Mouse (Mus musculus): ENCODE data around the gene Pmpcb. TPM values are rescaled to one million over a fixed set of nuclear protein-coding genes. Genes with fewer than 3 reads are reported as not detected.
"Not testable (repeated sequence)": the region's sequence is repeated elsewhere in the genome, so short reads cannot be mapped to it uniquely, and the experiment has no call there.

The Pmpcb gene
- 100 to 1,000 TPM; 235 to 244 TPM for total RNA-seq (2021)
- long read RNA-seq, experiment 1, transcript Pmpcb-201 (13 exons, 1,615 nt) = major isoform, 253 of 302 reads
- long read RNA-seq, experiment 1, partial matches to known transcripts = 32 of 302 reads
- long read RNA-seq, experiment 1, other reads (novel, unspliced or antisense) = 16 of 302 reads
- long read RNA-seq, experiment 2, transcript Pmpcb-201 (13 exons, 1,615 nt) = major isoform, 91 of 110 reads
- long read RNA-seq, experiment 2, partial matches to known transcripts = 11 of 110 reads
- long read RNA-seq, experiment 2, other reads (novel, unspliced or antisense) = 8 of 110 reads

DNA sequence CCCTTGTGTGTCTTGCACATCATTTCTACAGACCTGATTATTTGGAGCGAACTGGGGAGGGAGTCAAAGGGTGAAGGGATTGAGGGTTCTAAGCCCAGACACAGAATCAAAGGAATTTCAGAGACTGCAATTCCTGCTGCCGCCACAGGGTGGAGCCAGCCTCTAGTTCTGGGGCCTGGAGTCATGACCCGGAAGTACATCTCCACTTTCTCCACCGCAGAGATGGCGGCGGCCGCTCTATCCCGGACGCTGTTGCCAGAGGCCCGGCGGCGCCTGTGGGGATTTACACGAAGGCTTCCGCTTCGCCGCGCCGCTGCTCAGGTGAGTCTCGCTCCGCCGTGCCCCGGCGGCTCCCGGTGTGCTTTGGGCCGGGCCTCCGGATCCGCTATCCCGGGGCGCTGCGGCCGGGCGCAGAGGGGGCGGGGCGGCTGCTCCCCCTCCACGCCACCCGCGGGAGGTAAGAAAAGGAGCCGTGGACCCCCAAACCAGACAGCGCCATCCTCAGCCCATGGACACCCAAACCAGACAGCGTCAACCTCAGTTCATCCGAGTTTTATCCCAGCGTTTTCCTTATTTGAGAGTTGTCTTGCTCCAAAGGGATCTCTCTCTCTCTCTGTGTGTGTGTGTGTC, at the start of gene Pmpcb:
Gene Pmpcb, plus strand, starts transcription at position 186 of the 630 bp plus-strand sequence.
- DNase-seq = peak; percentile 90

GRCm38 (mm10) chr5:21692230-21692629, 44.7 kb upstream of the Pmpcb start:
- no peak for DNase-seq

- no peak for DNase-seq
Measured at GRCm38 (mm10) chr5:21693372-21693870, 43.5 kb upstream of the Pmpcb start.

DNA sequence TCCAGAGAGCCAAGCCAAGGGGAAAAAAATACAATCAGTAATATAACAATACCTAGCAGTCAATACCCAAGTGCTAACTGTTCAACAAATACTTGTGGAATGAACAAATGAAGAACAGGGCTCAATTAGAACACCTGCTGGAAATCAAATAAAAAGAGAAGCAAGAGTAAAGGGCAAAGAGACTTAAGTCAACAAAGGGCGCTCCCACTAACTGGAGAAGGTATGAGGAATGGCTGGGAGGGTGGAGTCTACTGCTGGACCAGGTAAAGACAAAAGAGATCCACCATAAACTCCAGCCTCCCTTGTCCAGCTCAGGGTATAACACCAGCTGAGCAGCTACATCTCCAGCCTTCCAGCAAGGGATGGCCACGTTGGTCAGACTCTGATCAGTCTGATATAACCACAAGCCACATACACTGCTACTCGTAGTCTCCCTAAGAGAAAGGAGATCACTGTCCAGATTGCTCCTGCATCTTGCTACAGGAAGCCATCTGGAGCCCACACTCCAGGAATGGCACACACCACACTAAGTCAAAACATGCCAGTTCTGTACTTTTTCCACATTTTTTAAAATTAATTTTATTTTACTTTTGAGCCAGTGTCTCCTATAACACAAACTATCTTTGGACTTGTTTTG, 42.0 kb upstream of the Pmpcb start:
- DNase-seq = no peak

DNA sequence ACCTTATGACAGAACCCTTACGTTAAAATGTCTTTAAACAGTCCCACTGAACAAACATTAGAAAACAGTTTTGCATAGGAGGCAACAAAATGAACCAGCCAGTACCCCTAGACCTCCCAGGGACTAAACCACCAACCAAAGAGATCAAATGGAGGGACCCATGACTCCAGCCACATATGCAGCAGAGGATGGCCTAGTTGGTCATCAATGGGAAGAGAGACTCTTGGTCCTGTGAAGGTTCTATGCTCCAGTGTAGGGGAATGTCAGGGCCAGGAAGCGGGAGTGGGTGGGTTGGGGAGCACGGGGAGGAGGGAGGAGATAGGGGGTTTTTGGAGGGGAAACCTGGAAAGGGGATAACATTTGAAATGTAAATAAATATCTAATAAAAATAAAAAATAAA, 37.4 kb upstream of the Pmpcb start:
- not testable (repeated sequence) for DNase-seq

DNA sequence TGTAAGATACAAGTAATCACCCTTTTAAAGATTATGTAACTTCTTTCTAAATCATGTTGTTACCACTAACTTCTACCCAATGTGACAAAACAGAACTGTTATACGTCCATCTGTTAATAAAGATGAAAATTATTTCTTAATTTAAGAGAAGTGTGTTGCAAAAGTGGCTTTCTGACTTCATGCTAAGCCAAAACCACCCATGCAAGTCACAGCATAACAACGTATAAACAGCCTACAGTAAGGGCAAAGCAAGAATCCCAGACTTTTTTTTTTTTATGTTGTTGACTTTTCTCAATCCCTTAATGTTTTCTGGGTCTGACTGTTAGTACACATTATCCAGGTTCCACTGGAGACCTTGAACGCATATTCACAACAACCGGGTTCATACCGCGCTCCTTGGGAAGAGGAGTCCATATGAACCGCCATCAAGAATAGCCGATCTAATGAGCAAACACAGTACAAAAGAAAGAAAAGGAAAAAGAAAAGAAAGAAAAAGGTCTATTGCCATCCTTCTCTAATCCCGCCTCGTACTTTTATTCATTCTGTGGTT, 36.6 kb upstream of the Pmpcb start:
- DNase-seq = no peak

DNA sequence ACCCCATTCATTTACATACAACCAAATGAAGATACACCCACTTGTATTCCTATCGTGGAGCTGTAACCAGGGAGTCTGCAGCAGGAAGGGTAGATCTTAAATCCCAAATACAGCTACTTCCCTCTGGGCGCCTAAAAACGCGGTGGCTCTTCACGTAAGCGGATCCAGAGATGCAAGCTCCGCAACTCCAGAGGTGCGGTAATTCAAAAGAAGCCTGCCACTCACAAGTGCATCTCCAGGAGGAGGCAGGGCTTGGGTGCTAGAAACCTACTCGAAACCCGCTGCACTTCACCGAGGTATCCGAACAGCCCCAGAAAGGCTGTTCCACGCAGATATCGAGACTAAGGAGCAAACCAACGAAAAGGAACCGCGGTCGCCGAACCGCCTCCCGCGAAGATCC, 36.0 kb upstream of the Pmpcb start:
- DNase-seq = no peak

- peak; percentile 100 for DNase-seq
Measured at GRCm38 (mm10) chr5:21701351-21702008, 35.5 kb upstream of the Pmpcb start, which contains the start of gene Napepld. TSS of gene Napepld (minus strand) at chr5:21701396.

DNA sequence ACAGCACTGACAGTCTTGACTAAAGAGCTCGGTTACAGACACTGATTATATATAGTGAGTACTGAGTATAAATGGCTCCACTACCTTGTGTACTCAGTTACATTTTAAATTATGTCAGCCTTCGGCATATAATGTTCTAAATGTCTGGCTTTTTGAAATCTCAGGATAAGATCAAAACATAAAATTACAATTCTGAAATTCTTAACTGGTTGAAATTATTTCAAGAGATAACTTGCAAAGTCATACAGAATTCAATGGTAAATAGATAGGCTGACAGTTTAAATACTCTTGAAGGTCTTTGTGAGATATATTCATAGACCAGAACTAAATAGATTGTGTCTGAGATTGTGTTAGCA, 35.0 kb upstream of the Pmpcb start:
- DNase-seq = no peak

- no peak for DNase-seq
Measured at GRCm38 (mm10) chr5:21702873-21703475, 34.0 kb upstream of the Pmpcb start.

DNA sequence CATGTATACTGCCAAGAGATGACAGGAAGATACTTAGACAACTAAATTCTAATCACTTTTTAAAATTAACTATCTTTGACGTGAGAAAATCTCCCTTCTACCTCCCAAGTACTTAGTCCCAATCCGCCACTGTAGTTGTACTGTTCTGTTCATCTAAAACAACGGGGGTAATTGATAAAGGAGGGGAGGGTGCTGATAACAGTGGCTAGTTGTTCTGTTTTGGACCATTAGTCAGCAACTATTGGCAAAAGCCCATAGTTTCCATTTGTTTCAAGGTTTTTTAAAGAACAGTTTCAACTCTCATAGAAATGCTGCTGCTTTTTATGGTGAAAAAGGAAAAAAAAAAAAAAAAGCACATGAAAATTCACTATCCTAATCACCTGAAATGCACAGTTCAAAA, 33.2 kb upstream of the Pmpcb start:
- no peak for DNase-seq

DNA sequence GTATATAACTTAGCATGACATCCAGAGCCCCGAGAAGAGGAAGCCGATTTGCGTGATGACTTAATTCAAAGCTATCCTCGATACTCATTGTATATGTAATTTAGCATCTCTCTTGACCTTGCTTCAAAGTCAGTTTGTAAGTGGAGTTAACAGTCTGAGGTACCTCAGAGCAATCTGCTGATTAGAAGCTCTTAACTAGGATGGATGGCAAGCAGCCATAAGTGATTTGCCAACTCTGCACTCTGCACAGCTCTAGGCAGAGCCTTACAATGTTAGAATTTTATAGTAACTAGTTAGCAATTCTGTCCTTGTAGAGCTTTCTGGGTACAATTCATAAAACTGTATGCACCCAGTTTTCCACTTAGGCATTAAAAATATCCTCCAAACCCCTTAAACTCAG, 30.4 kb upstream of the Pmpcb start:
- no peak for DNase-seq

GRCm38 (mm10) chr5:21708011-21708410, 28.9 kb upstream of the Pmpcb start:
- not testable (repeated sequence) for DNase-seq

- no peak for DNase-seq
Measured at GRCm38 (mm10) chr5:21712127-21712715, 24.7 kb upstream of the Pmpcb start.

GRCm38 (mm10) chr5:21714447-21714846, 22.5 kb upstream of the Pmpcb start:
- DNase-seq = no peak

GRCm38 (mm10) chr5:21717165-21717715, 19.7 kb upstream of the Pmpcb start:
- no peak for DNase-seq

DNA sequence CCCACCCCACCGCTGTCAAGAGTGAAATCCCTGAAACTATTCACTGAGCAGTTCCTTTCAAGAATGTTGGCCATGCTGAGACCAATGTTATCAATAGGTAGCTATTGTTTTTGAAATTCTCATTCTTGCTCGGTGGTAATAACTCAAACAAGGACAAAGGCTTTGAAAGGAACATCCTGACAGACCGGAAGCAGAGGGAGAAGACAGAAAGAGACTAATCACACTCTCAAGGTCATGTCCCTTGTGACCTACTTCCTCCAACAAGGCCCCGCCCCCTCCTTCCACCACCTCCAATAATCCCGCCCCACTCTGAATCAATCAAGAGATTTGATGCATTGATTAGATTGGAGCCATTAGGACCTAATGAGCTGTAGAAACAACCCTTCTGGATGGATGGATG, 18.4 kb upstream of the Pmpcb start:
- DNase-seq = no peak

GRCm38 (mm10) chr5:21719209-21719608, 17.7 kb upstream of the Pmpcb start:
- no peak for DNase-seq

- no peak for DNase-seq
Measured at GRCm38 (mm10) chr5:21724427-21724826, 12.5 kb upstream of the Pmpcb start.

DNA sequence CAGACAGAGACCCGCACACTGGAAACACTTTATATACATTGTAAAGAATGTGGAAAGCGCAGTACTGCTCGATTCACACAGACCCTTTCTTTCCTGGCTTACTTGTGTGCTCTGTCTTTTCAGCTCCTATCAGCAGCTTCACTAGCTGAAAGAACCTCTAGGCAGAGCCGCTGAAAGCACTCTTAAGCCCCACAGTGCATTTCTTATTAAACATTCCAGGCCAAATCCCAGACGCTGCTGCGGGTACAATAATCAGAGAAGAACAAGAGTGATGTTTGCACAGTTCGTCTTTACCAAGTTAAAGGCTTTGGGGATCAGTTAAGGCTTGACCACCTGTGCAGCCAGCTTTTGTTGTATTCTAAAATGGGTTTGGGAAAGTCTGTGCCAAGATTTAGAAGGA, 12.1 kb upstream of the Pmpcb start:
- no peak for DNase-seq

GRCm38 (mm10) chr5:21729107-21729506, 7.8 kb upstream of the Pmpcb start:
- DNase-seq = no peak
